Mouse (Mus musculus): ENCODE measurements around the gene Rbm33. TPM values are rescaled to one million over a fixed set of nuclear protein-coding genes. Genes with fewer than 3 reads are reported as not detected.

The Rbm33 gene
- polyA plus RNA-seq, 1 experiment from 2014 or later, result 12.1 TPM

- Histone ChIP-seq H3K27ac (no peak overlapping the region), H3K27me3 (replicated peaks) (no peaks in the 10 kb centered on the region), H3K4me3 (replicated peaks) (no peak overlapping the region), H3K9me3 (no peaks in the 10 kb centered on the region), H3K4me1 (no peaks in the 10 kb centered on the region), H3K36me3 (peaks cover 27% of the 10 kb centered on the region), H3K4me2 (no peak overlapping the region), H3K9ac (no peak overlapping the region)
- no peak for ATAC-seq (ENCODE audit: insufficient read depth, low FRiP score, low read depth)
- 84% methylated on average over 3 of the region's 3 CpGs for WGBS
Measured at GRCm38 (mm10) chr5:28386783-28387182, 69.9 kb downstream of the Rbm33 start.

DNA sequence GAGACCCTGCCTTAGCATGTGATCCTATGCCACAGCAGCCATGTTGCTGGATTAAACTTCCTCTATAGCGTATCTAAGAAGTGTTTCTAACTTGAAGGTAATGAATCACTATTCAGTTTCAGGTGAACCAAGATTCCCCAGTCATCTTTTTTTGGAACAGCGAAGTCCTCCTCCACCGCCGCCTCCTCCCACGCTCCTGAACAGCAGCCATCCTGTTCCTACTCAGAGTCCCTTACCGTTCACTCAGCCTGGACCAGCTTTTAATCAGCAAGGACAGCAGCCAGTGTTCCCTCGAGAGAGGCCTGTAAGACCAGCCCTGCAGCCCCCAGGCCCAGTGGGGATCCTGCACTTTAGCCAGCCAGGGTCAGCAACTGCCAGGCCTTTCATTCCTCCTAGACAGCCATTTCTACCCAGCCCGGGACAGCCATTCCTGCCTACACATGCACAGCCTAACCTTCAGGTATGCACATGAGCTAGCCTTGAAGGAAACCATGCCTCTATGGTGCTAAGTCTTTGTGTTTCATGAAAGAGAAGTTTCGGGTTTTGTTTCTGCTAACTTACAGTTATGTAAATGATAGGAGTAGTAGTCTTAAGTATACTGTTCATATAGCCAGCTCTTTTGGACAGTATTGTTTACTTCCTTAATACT, 70.7 kb downstream of the Rbm33 start:
- Histone ChIP-seq H3K9me3 (no peaks in the 10 kb centered on the region), H3K4me2 (no peak overlapping the region), H3K4me1 (no peaks in the 10 kb centered on the region), H3K27me3 (replicated peaks) (no peaks in the 10 kb centered on the region), H3K9ac (no peak overlapping the region), H3K36me3 (peaks cover 27% of the 10 kb centered on the region), H3K27ac (0 out of 2 replicates have a peak overlapping the region, but pooled peaks have one; percentile 9), H3K4me3 (replicated peaks) (no peak overlapping the region)
- no peak for ATAC-seq (ENCODE audit: insufficient read depth, low FRiP score, low read depth)
- WGBS, result 86% methylated on average over 9 of the region's 9 CpGs

- WGBS, result 49% methylated on average over 3 of the region's 3 CpGs
Measured at GRCm38 (mm10) chr5:28388184-28388583, 71.3 kb downstream of the Rbm33 start.

DNA sequence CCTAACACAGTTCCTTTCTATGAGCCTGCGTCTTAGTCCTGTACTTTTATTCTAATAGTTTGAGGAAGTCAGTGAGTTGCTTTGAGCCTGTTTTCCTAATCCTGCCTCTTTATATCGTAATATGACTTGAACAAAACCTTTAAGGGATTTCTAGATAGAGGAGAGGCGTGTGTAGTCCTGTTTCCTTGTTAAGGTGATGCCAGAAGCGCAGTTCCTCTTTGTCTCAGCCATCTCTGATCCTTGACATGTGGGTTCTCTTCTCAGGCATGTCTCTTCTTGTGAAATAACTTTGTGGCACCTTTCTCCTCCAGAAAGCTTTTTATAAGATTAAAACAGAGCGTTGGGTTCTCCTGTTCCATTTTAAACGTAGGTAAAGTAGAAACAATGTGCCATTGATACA, 73.3 kb downstream of the Rbm33 start:
- WGBS, result 86% methylated on average over 6 of the region's 6 CpGs
- Histone ChIP-seq H3K36me3 (peaks cover 38% of the 10 kb centered on the region), H3K27ac (no peak overlapping the region), H3K4me3 (replicated peaks) (no peak overlapping the region), H3K9me3 (no peaks in the 10 kb centered on the region), H3K4me2 (no peak overlapping the region), H3K4me1 (no peaks in the 10 kb centered on the region), H3K9ac (no peak overlapping the region), H3K27me3 (replicated peaks) (no peaks in the 10 kb centered on the region)
- ATAC-seq (ENCODE audit: insufficient read depth, low FRiP score, low read depth), result no peak

More at GRCm38 (mm10) chr5:28388184-28388583, 71.3 kb downstream of the Rbm33 start:
- Histone ChIP-seq H3K4me3 (replicated peaks) (no peak overlapping the region), H3K9me3 (no peaks in the 10 kb centered on the region), H3K9ac (no peak overlapping the region), H3K4me1 (no peaks in the 10 kb centered on the region), H3K27ac (no peak overlapping the region), H3K4me2 (no peak overlapping the region), H3K36me3 (peaks cover 27% of the 10 kb centered on the region), H3K27me3 (replicated peaks) (no peaks in the 10 kb centered on the region)
- ATAC-seq (ENCODE audit: insufficient read depth, low FRiP score, low read depth), result no peak

GRCm38 (mm10) chr5:28397344-28397743, 80.4 kb downstream of the Rbm33 start:
- ATAC-seq (ENCODE audit: insufficient read depth, low FRiP score, low read depth), result no peak
- no peak overlapping the region for H3K9ac ChIP-seq
- no peaks in the 10 kb centered on the region for H3K27me3 ChIP-seq (replicated peaks)
- WGBS, result 95% methylated on average over 2 of the region's 2 CpGs
- no peak overlapping the region for H3K27ac ChIP-seq
- H3K4me1 ChIP-seq, result peaks cover 14% of the 10 kb centered on the region; the same call in 1 of the 2 replicates
- H3K36me3 ChIP-seq, result peaks cover 19% of the 10 kb centered on the region
- H3K4me3 ChIP-seq (replicated peaks), result no peak overlapping the region
- H3K4me2 ChIP-seq, result no peak overlapping the region
- H3K9me3 ChIP-seq, result no peaks in the 10 kb centered on the region

DNA sequence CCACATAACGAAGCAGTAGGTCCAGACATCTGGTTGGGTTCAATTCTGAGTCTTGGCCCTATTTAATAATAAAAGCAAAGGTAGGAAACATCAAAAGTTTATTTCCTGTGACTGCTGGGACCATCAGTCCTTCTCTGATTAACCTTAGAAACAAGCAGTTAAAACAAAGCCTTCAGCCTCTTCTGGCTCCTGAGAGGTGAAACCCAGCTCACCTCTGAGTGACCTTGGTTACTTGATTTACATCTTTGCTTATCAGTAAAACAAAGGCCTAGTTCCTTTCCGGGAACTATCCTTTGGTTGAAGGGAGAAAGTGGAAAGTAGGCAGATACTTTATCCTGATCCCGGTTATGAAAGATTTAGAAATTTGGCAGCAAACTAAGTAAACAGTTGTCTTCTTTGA, 81.8 kb downstream of the Rbm33 start:
- Histone ChIP-seq H3K9me3 (no peaks in the 10 kb centered on the region), H3K4me3 (replicated peaks) (no peak overlapping the region), H3K4me1 (peaks cover 16% of the 10 kb centered on the region; the same call in 1 of the 2 replicates), H3K4me2 (no peak overlapping the region), H3K36me3 (peaks cover 19% of the 10 kb centered on the region), H3K27me3 (replicated peaks) (no peaks in the 10 kb centered on the region), H3K9ac (no peak overlapping the region), H3K27ac (peak overlapping the region; percentile 41; the same call in 1 of the 2 replicates)
- 44% methylated on average over 3 of the region's 3 CpGs for WGBS
- ATAC-seq (ENCODE audit: insufficient read depth, low FRiP score, low read depth), result no peak

DNA sequence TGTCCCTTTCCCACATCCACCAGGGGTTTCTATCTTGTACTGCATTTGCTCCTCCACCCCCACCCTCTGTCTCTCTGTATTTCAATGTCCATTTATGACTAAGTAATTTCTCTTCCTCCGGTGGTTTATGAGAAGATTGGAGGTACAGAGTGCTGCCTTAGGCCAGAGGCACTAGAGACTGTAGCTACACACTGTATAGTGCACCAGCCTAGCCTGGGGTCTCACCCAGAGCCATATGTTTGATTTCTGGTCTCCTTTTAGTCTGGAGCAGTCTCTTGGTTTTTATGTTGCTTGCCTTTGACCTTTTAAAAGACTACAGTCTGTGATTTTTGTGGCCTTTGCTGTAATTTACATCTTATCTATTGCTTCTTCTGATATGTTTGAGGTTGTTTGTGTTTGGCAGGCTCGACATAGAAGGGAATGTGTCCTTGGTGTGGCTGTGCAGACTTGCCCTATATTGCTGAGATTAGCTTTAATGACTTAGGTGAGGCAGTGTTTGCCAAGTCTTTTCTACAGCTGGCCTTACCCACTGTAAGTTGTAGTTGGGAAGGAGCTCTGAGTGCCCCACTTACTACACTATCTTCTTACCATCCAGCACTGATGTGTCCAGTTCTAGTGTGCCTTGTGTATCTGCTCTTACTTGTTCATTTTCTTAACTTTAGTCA, 82.7 kb downstream of the Rbm33 start:
- Histone ChIP-seq H3K4me1 (peaks cover 16% of the 10 kb centered on the region; the same call in 1 of the 2 replicates), H3K27me3 (replicated peaks) (no peaks in the 10 kb centered on the region), H3K27ac (peak overlapping the region; percentile 41), H3K9me3 (no peaks in the 10 kb centered on the region), H3K4me2 (no peak overlapping the region), H3K36me3 (peaks cover 12% of the 10 kb centered on the region; the same call in 1 of the 2 replicates), H3K4me3 (replicated peaks) (no peak overlapping the region), H3K9ac (no peak overlapping the region)
- peak; percentile 87 for ATAC-seq (ENCODE audit: insufficient read depth, low FRiP score, low read depth)
- 55% methylated on average over 2 of the region's 2 CpGs for WGBS

GRCm38 (mm10) chr5:28402756-28403155, 85.8 kb downstream of the Rbm33 start:
- WGBS, result 78% methylated on average over 1 of the region's 1 CpGs
- H3K4me1 ChIP-seq, result peaks cover 16% of the 10 kb centered on the region; the same call in 1 of the 2 replicates
- H3K4me3 ChIP-seq (replicated peaks), result no peak overlapping the region
- H3K27ac ChIP-seq, result no peak overlapping the region
- peaks cover 6% of the 10 kb centered on the region; the same call in 1 of the 2 replicates for H3K36me3 ChIP-seq
- no peak overlapping the region for H3K4me2 ChIP-seq
- ATAC-seq (ENCODE audit: insufficient read depth, low FRiP score, low read depth), result no peak
- no peaks in the 10 kb centered on the region for H3K27me3 ChIP-seq (replicated peaks)
- no peak overlapping the region for H3K9ac ChIP-seq
- H3K9me3 ChIP-seq, result no peaks in the 10 kb centered on the region

DNA sequence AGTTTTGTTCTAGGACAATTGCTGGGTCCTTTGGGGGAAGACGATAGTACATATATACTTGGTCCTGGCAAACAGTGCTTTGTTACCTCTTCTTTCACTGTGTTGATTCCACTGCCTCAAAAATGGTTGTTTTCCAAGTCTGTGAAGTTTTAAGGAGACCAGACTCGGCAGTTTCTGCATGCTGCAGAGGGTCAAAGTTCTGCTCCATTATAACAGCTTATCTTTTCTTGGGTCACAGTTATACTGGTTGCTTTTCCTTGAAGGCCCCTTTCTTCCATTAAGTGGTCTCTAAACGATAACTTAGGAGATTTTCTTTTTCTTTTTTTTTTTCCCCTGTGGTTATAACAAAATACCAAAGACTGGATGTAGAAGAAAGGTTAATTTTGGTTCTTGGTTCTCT, 89.7 kb downstream of the Rbm33 start:
- ATAC-seq (ENCODE audit: insufficient read depth, low FRiP score, low read depth), result no peak

GRCm38 (mm10) chr5:28412006-28412685, 95.2 kb downstream of the Rbm33 start:
- Histone ChIP-seq H3K9me3 (no peaks in the 10 kb centered on the region), H3K4me1 (no peaks in the 10 kb centered on the region), H3K9ac (no peak overlapping the region), H3K36me3 (peaks cover 48% of the 10 kb centered on the region), H3K27ac (no peak overlapping the region), H3K27me3 (replicated peaks) (no peaks in the 10 kb centered on the region), H3K4me2 (no peak overlapping the region), H3K4me3 (replicated peaks) (no peak overlapping the region)
- WGBS, result 70% methylated on average over 2 of the region's 2 CpGs
- ATAC-seq (ENCODE audit: insufficient read depth, low FRiP score, low read depth), result no peak

More for the DNA sequence above, 89.7 kb downstream of the Rbm33 start:
- Histone ChIP-seq H3K9me3 (no peaks in the 10 kb centered on the region), H3K4me1 (0 out of 2 replicates have a peak, but pooled peaks cover 2% of the 10 kb centered on the region), H3K36me3 (peaks cover 17% of the 10 kb centered on the region), H3K4me2 (no peak overlapping the region), H3K27me3 (replicated peaks) (no peaks in the 10 kb centered on the region), H3K27ac (no peak overlapping the region), H3K9ac (no peak overlapping the region), H3K4me3 (replicated peaks) (no peak overlapping the region)
- WGBS, result 75% methylated on average over 3 of the region's 3 CpGs

DNA sequence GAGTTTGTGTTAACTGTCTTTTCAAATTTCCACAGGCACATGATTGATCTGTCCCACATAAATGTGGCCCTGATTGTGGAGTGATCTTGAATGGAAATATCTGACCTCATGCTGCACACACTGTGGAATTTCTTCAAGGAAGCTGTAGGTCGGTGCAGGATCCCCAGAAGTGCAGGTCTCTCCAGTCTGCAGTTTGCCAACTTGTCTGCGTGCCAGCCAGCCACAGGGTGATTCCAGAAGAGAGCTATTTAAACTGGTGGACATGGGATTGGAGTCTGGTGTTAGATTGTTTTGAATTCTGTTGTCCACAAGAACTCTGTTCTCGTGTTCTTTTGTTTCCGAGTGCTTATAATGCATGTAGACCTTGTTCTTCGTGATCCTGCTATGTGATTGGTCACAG, 96.6 kb downstream of the Rbm33 start:
- no peaks in the 10 kb centered on the region for H3K4me1 ChIP-seq
- H3K4me2 ChIP-seq, result no peak overlapping the region
- no peaks in the 10 kb centered on the region for H3K9me3 ChIP-seq
- 85% methylated on average over 5 of the region's 5 CpGs for WGBS
- H3K27ac ChIP-seq, result no peak overlapping the region
- ATAC-seq (ENCODE audit: insufficient read depth, low FRiP score, low read depth), result no peak
- peaks cover 47% of the 10 kb centered on the region for H3K36me3 ChIP-seq
- H3K4me3 ChIP-seq (replicated peaks), result no peak overlapping the region
- H3K27me3 ChIP-seq (replicated peaks), result no peaks in the 10 kb centered on the region
- no peak overlapping the region for H3K9ac ChIP-seq

- WGBS, result 93% methylated on average over 3 of the region's 3 CpGs
- no peak overlapping the region for H3K4me3 ChIP-seq (replicated peaks)
- no peaks in the 10 kb centered on the region for H3K27me3 ChIP-seq (replicated peaks)
- H3K27ac ChIP-seq, result no peak overlapping the region
- H3K4me2 ChIP-seq, result no peak overlapping the region
- no peaks in the 10 kb centered on the region for H3K4me1 ChIP-seq
- peaks cover 45% of the 10 kb centered on the region for H3K36me3 ChIP-seq
- no peak overlapping the region for H3K9ac ChIP-seq
- ATAC-seq (ENCODE audit: insufficient read depth, low FRiP score, low read depth), result no peak
- H3K9me3 ChIP-seq, result no peaks in the 10 kb centered on the region
Measured at GRCm38 (mm10) chr5:28414076-28414475, 97.2 kb downstream of the Rbm33 start.

All from stomach, embryonic 15.5 days (tissue).